Mouse (Mus musculus): ENCODE measurements around the gene Smagp. TPM values are rescaled to one million over a fixed set of nuclear protein-coding genes. Genes with fewer than 3 reads are reported as not detected.
A peak's percentile ranks its signal among the peaks of the same experiment; 100 is the strongest.

Smagp gene
- total and polyA plus RNA-seq, 2 experiments = 13.0 to 57.0 TPM

GRCm38 (mm10) chr15:100664813-100665274 lies 28.1 kb upstream of the Smagp start:
- no peak overlapping the region for H3K27ac ChIP-seq (replicated peaks; ENCODE audit: insufficient read depth, low read depth, low read length)
- no peak for DNase-seq (ENCODE audit: extremely low read depth, low read depth, low spot score)
- no peak for TF ChIP-seq CTCF (IDR thresholded peaks at IDR 0.05; ENCODE audit: low read depth, low read length)
- TF ChIP-seq POLR2A (IDR thresholded peaks at IDR 0.05; ENCODE audit: extremely low read depth, insufficient read depth, low read length) = no peak
- H3K27me3 ChIP-seq (ENCODE audit: control insufficient read depth, insufficient read depth, low read length) = no peaks in the 10 kb centered on the region
- H3K79me2 ChIP-seq (ENCODE audit: control insufficient read depth, insufficient read depth, low read length) = no peaks in the 10 kb centered on the region
- H3K4me3 ChIP-seq (ENCODE audit: insufficient read depth, low read depth, low read length) = no peak overlapping the region
- H3K4me1 ChIP-seq (ENCODE audit: control insufficient read depth, insufficient read depth, low read length) = peaks cover 17% of the 10 kb centered on the region
- H3K9ac ChIP-seq (ENCODE audit: low read depth, low read length) = no peak overlapping the region
- WGBS = 69% methylated on average over 9 of the region's 9 CpGs
- no peaks in the 10 kb centered on the region for H3K36me3 ChIP-seq (ENCODE audit: control insufficient read depth, insufficient read depth, low read length)

- no peak for TF ChIP-seq CTCF (IDR thresholded peaks at IDR 0.05; ENCODE audit: low read depth, low read length)
- TF ChIP-seq POLR2A (IDR thresholded peaks at IDR 0.05; ENCODE audit: extremely low read depth, insufficient read depth, low read length) = no peak
- WGBS = 76% methylated on average over 5 of the region's 5 CpGs
- H3K27ac ChIP-seq (replicated peaks; ENCODE audit: insufficient read depth, low read depth, low read length) = no peak overlapping the region
- H3K79me2 ChIP-seq (ENCODE audit: control insufficient read depth, insufficient read depth, low read length) = no peaks in the 10 kb centered on the region
- no peak for DNase-seq (ENCODE audit: extremely low read depth, low read depth, low spot score)
- no peaks in the 10 kb centered on the region for H3K36me3 ChIP-seq (ENCODE audit: control insufficient read depth, insufficient read depth, low read length)
- no peaks in the 10 kb centered on the region for H3K27me3 ChIP-seq (ENCODE audit: control insufficient read depth, insufficient read depth, low read length)
- H3K4me3 ChIP-seq (ENCODE audit: insufficient read depth, low read depth, low read length) = no peak overlapping the region
- peaks cover 23% of the 10 kb centered on the region for H3K4me1 ChIP-seq (ENCODE audit: control insufficient read depth, insufficient read depth, low read length)
- H3K9ac ChIP-seq (ENCODE audit: low read depth, low read length) = no peak overlapping the region
These were observed 24.1 kb upstream of the Smagp start for GRCm38 (mm10) chr15:100660805-100661204.

DNA sequence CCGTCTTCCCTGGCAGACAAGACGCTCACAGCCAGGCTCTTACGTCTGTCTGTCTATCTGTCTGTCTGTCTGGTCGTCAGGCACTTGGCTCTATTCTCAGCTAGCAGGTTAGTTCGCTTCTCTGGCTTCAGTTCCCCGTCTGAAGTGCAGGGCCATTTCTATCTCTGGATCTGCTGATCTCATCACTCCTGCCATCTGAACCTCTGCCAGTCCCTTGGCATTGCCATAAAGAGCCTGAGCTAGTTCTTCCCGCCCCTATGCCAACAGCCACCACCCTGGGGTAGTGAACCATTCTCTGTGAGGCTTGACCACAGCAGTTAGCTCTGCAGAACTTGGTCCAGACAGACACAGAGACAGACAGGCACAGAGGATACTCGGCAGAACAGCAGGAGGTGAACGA lies 23.6 kb upstream of the Smagp start:
- DNase-seq (ENCODE audit: extremely low read depth, low read depth, low spot score) = peak; percentile 94
- Histone ChIP-seq H3K27me3 (ENCODE audit: control insufficient read depth, insufficient read depth, low read length) (no peaks in the 10 kb centered on the region), H3K4me3 (ENCODE audit: insufficient read depth, low read depth, low read length) (no peak overlapping the region), H3K9ac (ENCODE audit: low read depth, low read length) (no peak overlapping the region), H3K36me3 (ENCODE audit: control insufficient read depth, insufficient read depth, low read length) (no peaks in the 10 kb centered on the region), H3K27ac (replicated peaks; ENCODE audit: insufficient read depth, low read depth, low read length) (peak overlapping the region; percentile 23), H3K79me2 (ENCODE audit: control insufficient read depth, insufficient read depth, low read length) (no peaks in the 10 kb centered on the region), H3K4me1 (ENCODE audit: control insufficient read depth, insufficient read depth, low read length) (peaks cover 28% of the 10 kb centered on the region)
- 22% methylated on average over 9 of the region's 9 CpGs for WGBS
- no peak for TF ChIP-seq POLR2A (IDR thresholded peaks at IDR 0.05; ENCODE audit: extremely low read depth, insufficient read depth, low read length)
- TF ChIP-seq CTCF (IDR thresholded peaks at IDR 0.05; ENCODE audit: low read depth, low read length) = no peak

DNA sequence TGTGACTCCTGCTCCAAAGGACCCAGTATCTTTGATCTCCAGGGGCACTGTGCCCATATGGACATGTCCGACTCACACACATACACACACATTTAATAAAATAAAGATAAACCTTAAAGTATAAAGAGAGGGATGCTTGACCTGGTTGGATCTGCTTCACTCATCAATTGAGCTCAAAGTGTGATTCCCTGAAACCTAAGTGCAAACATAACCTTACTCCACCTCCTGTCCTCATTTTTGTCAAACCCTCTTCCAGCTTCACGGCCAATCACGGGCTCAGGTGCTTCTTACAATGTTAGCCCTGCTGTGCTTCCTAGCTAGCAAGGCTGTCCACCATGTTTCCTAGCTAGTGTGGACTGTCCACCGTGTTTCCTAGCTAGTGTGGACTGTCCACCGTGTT lies 18.5 kb upstream of the Smagp start:
- Histone ChIP-seq H3K4me1 (ENCODE audit: control insufficient read depth, insufficient read depth, low read length) (peaks cover 17% of the 10 kb centered on the region), H3K27me3 (ENCODE audit: control insufficient read depth, insufficient read depth, low read length) (no peaks in the 10 kb centered on the region), H3K9ac (ENCODE audit: low read depth, low read length) (no peak overlapping the region), H3K36me3 (ENCODE audit: control insufficient read depth, insufficient read depth, low read length) (no peaks in the 10 kb centered on the region), H3K79me2 (ENCODE audit: control insufficient read depth, insufficient read depth, low read length) (no peaks in the 10 kb centered on the region), H3K27ac (replicated peaks; ENCODE audit: insufficient read depth, low read depth, low read length) (peak overlapping the region; percentile 53), H3K4me3 (ENCODE audit: insufficient read depth, low read depth, low read length) (no peak overlapping the region)
- DNase-seq (ENCODE audit: extremely low read depth, low read depth, low spot score) = peak; percentile 93
- TF ChIP-seq CTCF (IDR thresholded peaks at IDR 0.05; ENCODE audit: low read depth, low read length) (no peak), POLR2A (IDR thresholded peaks at IDR 0.05; ENCODE audit: extremely low read depth, insufficient read depth, low read length) (no peak)
- 27% methylated on average over 5 of the region's 5 CpGs for WGBS

DNA sequence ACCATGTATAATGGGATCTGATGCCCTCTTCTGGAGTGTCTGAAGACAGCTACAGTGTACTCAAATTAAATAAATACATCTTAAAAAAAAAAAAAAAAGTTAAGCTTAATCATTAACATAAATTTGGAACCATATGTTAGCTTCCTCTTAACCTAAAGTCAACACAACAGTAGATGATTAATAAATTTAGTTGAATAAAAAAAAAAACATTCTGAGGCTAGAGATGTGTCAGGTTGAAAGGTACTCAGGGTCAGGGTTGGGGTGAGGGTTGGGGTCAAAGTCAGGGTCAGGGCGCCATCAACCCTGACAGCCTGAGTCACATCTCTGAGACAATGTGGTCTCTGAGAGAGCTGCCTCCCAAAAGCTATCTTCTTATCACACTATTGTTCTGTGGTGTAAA lies 17.5 kb upstream of the Smagp start:
- Histone ChIP-seq H3K27ac (replicated peaks; ENCODE audit: insufficient read depth, low read depth, low read length) (no peak overlapping the region), H3K36me3 (ENCODE audit: control insufficient read depth, insufficient read depth, low read length) (no peaks in the 10 kb centered on the region), H3K9ac (ENCODE audit: low read depth, low read length) (no peak overlapping the region), H3K79me2 (ENCODE audit: control insufficient read depth, insufficient read depth, low read length) (no peaks in the 10 kb centered on the region), H3K4me1 (ENCODE audit: control insufficient read depth, insufficient read depth, low read length) (peaks cover 12% of the 10 kb centered on the region), H3K4me3 (ENCODE audit: insufficient read depth, low read depth, low read length) (no peak overlapping the region), H3K27me3 (ENCODE audit: control insufficient read depth, insufficient read depth, low read length) (no peaks in the 10 kb centered on the region)
- TF ChIP-seq POLR2A (IDR thresholded peaks at IDR 0.05; ENCODE audit: extremely low read depth, insufficient read depth, low read length) (no peak), CTCF (IDR thresholded peaks at IDR 0.05; ENCODE audit: low read depth, low read length) (no peak)
- peak; percentile 91 for DNase-seq (ENCODE audit: extremely low read depth, low read depth, low spot score)
- WGBS = 17% methylated on average over 1 of the region's 1 CpGs

DNA sequence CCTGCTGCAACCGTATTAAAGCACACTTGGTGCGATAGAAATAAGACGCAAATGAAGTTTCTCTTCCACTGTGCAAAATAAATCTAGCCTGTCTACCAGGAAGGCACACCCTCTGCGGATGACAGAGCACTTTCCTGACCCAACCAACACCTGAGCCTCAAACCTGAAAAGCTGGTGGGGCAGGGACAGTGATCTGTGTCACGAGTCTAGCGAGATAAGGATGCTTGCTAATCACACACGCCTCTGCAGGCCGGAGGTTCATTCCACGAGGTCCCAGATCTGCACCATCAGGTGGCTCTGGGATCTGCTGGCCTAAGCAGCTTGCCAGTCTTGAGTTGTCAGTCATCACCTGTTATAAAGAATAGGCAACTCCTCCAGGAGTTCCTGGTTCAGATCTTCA lies 14.9 kb upstream of the Smagp start:
- 70% methylated on average over 9 of the region's 9 CpGs for WGBS
- Histone ChIP-seq H3K4me3 (ENCODE audit: insufficient read depth, low read depth, low read length) (no peak overlapping the region), H3K79me2 (ENCODE audit: control insufficient read depth, insufficient read depth, low read length) (no peaks in the 10 kb centered on the region), H3K27me3 (ENCODE audit: control insufficient read depth, insufficient read depth, low read length) (no peaks in the 10 kb centered on the region), H3K9ac (ENCODE audit: low read depth, low read length) (no peak overlapping the region), H3K27ac (replicated peaks; ENCODE audit: insufficient read depth, low read depth, low read length) (no peak overlapping the region), H3K4me1 (ENCODE audit: control insufficient read depth, insufficient read depth, low read length) (peaks cover 9% of the 10 kb centered on the region), H3K36me3 (ENCODE audit: control insufficient read depth, insufficient read depth, low read length) (no peaks in the 10 kb centered on the region)
- DNase-seq (ENCODE audit: extremely low read depth, low read depth, low spot score) = no peak
- TF ChIP-seq POLR2A (IDR thresholded peaks at IDR 0.05; ENCODE audit: extremely low read depth, insufficient read depth, low read length) = no peak
- no peak for TF ChIP-seq CTCF (IDR thresholded peaks at IDR 0.05; ENCODE audit: low read depth, low read length)

Data from liver, adult 2 months (tissue).